ENCODE assay signal across 18 mouse cellular contexts in the genomic region with DNA sequence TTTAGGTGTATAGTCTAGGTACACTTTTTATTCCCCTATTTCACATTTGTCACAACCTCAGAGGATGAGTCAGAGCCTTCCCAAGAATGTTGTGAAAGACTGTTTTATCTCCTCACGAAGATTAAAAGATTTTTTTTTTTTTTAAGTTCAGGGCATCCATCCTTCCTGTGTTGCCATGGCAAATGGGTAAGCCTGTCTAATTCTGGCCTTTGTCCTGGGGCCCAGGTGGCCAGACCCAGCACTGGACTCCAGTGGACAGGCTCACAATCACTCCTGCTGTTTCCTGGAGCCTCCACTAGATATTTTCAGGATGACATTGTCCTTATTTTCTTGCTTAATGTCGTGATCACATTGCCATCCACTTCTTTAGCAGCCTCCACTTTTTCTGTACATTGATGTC. TPM values are rescaled to one million over a fixed set of nuclear protein-coding genes. Genes with fewer than 3 reads are reported as not detected.
DNase-seq lines count a peak whose midpoint lies in the region.
"Had no signal": no experiment of that assay in that cellular context is flagged by ENCODE, and none has a peak within 500 bp of the region (broad histone marks: within the 10 kb centered on the region; RNA-seq: fewer than 3 reads in every experiment).

No protein-coding gene starts in this region.

- intact Hi-C loops in left cerebral cortex, postnatal 36 days (cut with DNase I) = no loop called here

- peak; percentile 19 to 22 for DNase-seq in adrenal gland, postnatal 36 days
- no peak for DNase-seq in adrenal gland, postnatal 4 days (ENCODE audit: low spot score in 2 of 2)
- peak; percentile 11 to 24 for DNase-seq in cerebellum, postnatal 36 days
- DNase-seq in cerebellum, adult 11-12 months = no peak
- peak; percentile 29 for DNase-seq in 416B (ENCODE audit: low read depth)
- DNase-seq in Muller cell, postnatal 12 days (ENCODE audit: inconsistent ontology term) = peak; percentile 42
- no peak for DNase-seq in left cerebral cortex, postnatal 36 days (ENCODE audit: low spot score in 2 of 2)
- DNase-seq: B cell, adult 2 months; cerebellum, adult 11 months; cerebellum, adult 9-11 months; forebrain, postnatal 0 days; gastrocnemius, postnatal 36 days; heart, adult 11 months; heart, postnatal 10 days; heart, postnatal 4 days; kidney, adult 11 months; kidney, adult 9 months had no signal

RNA-seq across cellular contexts. Expression of gene Rgs13, which starts 57.7 kb away (rescaled TPM):
- total RNA-seq in adrenal gland, postnatal 36 days (2021) = not detected
- total RNA-seq in adrenal gland, postnatal 4 days (2021) = under 1 TPM in 1 of 2 experiments, not detected in 1; 0.25 TPM
- total RNA-seq in left cerebral cortex, postnatal 36 days (2021) = under 1 TPM; 0.70 to 0.74 TPM
- total RNA-seq: gastrocnemius, adult 8-10 months; gastrocnemius, postnatal 36 days; heart, postnatal 10 days; heart, postnatal 4 days had no signal

Comparison
In these comparisons a context has a peak if more than half of its experiments do, and no peak if none do; other contexts are left out.
1. DNase-seq: peak in adrenal gland, postnatal 36 days (2 of 2), cerebellum, postnatal 36 days (2 of 2), 416B (single experiment) and Muller cell, postnatal 12 days (single experiment); none in adrenal gland, postnatal 4 days (0 of 2), cerebellum, adult 11-12 months (single experiment) and left cerebral cortex, postnatal 36 days (0 of 2).